Mouse (Mus musculus): ENCODE measurements around the gene Shank2.

Shank2 gene

DNA sequence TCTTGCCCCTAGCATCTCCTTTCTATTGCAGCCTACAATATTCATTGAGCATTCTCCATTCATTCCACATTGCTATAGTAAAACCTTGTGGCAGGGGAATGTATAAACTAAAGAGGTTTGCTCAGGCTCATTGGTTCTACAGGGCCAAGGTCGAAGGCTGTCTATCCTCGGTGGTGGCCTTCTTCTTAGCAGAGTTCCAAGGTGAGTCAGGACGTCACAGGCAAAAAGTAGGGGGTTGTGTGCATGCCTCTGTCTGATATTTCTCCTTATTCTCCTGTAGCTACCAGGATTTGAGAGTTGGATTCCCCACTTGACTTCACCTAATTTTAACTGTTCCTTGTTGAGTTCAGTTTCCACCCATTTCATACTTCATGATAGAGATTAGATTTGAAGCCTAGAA lies 29.9 kb downstream of the Shank2 start:
- no peak for DNase-seq

DNA sequence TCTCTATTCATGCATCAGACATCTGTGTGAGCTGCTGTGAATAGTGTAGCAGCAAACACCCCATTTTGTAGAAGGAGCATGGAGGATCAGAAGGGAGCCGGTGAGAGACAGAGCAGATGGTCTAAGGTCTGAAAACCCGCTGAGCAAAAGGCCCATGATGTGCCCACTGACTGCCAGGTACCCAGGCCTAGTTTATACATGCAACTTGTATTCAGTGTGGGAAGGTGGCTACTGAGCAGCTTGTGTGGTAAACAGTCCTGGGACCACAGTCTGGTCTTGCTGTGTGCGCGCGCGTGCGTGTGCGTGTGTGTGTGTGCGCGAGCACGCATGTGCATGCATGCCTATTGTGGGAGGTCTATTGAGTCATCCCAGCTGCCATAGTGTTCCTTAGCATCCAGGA lies 35.8 kb downstream of the Shank2 start:
- DNase-seq = peak; percentile 20

DNA sequence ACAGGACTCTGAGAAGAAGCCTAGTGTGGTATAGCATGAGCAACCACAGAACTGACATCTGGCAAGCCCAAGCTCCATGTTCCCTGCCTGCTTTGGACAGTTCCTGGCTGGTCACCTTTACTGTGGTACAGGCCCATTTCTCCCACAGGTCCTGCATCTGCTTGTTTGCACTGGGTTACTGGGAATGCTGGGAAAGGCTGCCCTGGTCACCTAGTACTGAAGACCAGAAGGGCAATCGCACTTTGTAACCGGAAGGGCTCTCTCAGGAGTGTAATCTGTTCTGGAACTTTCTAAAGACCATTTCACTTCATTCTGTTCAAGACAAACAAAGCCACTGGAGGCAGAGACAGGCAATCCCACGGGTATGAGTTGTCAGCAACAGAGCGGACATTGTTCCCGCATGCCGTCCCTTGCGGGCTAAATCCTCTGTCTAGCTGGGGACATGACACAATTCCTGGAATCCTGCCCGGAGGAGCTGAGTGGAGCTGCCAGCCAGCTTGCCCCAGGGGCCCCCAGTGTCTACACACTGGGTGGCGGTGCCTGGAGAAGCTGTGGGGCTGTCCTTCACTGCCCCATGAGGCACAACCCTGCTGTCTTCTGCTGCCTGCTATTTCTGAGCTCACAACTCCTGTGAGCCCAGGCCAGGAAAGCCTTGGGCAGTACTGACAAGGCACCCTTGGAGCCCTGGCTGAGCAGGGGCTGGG lies 36.4 kb downstream of the Shank2 start:
- DNase-seq = peak; percentile 74

DNA sequence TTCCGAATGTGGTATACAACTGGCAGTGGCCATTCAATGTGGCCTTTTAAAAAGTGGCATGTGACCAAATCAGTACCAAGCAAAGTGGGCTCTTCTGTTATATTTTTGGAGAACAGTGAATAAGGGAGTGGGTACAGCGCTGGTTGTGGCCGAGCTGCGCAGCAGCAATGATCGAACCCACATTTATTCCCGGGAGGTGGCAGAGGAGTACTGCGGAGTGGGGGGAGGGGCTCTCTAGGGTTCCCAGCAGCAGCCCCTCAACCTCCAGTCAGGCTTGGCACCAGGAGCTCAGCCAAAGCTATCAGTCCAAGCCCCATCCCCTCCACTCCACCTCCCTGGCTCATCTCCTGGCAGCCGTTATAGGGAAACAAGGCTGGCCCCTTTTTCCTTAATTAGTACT lies 37.0 kb downstream of the Shank2 start:
- DNase-seq = no peak

DNA sequence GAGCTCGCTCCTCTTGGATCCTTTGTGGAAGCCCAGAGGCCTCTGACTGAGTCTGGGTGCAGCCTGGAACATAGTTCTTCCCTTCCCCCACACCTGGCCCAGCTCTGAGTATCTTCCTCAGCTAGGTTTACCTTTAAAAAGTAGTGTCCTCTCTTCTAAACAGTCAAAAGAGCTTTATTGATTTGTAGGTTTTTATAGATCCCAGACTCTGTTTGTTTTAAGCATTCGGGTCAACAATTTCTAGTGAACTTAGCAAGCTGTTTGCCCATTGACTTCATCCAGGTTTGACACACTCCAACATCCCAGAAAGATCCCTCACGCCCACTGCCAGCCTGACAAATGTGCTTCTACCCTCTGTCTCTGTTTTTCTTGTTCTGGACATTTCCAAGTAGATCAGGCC lies 38.6 kb downstream of the Shank2 start:
- DNase-seq = no peak

GRCm38 (mm10) chr7:144052076-144052475 lies 50.3 kb downstream of the Shank2 start:
- DNase-seq = no peak

DNA sequence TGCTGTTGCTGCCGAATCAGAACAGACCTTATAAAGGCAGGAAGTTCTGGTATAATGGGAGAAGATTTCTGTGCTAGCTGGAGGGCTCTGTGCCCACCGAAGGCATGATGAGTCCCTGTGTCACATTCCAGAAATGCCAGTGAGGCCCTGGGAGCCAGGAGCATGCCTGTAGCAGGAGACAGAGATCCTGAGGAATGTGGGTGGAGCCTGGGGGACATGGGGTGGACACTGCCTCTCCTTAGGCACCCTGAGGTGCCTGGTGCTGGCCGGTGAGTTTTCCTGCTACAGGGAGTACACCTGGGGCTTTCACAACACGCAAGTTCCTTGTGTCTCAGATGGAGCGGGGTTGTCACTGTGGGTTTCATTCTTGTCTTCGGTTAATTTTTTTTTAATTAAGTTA lies 53.5 kb downstream of the Shank2 start:
- no peak for DNase-seq

DNA sequence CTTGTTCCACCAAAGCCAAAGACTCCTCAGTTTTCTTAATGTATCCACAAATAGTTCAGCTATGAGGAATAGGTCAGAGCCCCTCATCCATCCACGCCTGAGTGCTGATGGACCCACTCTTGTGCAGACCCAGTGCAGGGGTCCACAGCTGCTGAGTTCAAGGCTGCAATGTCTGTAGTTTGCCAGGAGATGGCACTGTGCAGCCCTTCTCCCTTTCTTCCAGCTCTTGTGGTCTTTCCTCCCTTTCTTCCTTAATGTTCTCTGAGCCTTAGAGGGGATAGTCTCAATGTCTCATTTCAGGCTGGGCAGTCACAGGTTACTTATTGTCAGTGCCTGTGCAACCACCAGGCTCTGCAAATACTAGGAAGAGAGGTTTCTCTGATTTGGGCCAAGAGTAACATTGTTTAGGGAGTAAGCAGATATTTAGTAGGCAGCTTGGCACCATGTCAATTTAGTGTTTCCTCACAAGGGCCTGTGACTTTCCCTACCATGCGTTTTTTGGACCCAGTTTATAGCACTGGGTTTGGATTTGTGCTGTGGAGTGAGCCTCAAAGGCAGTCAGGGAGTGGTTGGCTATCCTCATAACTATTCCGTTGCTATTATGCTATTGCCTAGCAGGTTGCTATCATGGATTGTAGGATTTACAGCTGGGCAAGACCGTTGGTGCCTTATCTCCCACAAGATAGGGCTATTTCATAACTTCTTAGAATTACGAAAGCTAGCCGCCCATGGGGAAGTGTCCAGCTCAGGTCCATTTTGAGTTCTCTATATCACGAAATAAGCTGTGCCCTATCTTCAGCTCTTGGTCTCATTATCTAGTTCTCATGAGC lies 54.2 kb downstream of the Shank2 start:
- no peak for DNase-seq

GRCm38 (mm10) chr7:144070162-144070949 lies 68.6 kb downstream of the Shank2 start:
- no peak for DNase-seq

- DNase-seq = peak; percentile 14
Observed at GRCm38 (mm10) chr7:144072219-144072618, 70.5 kb downstream of the Shank2 start.

GRCm38 (mm10) chr7:144072856-144073255 lies 71.1 kb downstream of the Shank2 start:
- DNase-seq = no peak

DNA sequence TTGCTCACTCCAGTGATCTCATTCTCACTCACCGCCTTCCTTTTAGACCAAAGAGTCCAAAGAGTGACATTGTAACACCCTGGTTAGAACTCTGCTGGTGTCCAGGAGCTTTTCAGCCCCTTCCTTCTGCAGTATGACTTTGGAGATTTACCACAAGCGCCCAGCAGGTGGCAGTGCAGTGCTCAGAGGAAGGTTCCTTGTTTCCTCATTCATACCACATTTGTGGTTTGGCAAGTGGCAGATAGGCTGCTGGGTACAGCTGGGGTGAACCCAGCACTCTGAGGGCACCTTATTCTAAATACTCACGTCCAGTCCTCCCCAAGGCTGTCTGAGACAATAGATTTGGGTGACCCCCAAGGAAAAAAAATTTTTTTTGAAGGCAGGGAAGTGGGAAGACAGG lies 73.0 kb downstream of the Shank2 start:
- DNase-seq = peak; percentile 37

DNA sequence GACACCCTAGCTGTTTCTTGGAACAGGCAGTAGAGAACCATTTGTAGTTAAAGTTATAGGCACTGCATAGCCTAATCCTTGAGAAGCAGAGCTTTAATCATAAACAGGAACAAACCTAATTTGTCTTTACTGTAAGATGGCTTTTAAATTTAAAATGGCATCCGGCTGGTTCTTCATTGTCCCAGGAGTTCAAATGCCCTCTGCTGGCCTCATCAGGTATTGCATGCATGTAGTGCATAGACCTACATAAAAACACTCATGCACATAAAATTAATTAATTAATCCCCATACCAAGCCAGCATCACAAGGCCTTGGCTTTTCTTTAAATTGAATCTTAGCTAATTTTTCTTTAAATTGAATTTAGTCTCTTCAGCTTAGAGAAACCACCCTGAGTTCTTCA lies 76.9 kb downstream of the Shank2 start:
- DNase-seq = no peak

GRCm38 (mm10) chr7:144079861-144080260 lies 78.1 kb downstream of the Shank2 start:
- DNase-seq = no peak

GRCm38 (mm10) chr7:144081448-144081847 lies 79.7 kb downstream of the Shank2 start:
- peak; percentile 32 for DNase-seq

DNA sequence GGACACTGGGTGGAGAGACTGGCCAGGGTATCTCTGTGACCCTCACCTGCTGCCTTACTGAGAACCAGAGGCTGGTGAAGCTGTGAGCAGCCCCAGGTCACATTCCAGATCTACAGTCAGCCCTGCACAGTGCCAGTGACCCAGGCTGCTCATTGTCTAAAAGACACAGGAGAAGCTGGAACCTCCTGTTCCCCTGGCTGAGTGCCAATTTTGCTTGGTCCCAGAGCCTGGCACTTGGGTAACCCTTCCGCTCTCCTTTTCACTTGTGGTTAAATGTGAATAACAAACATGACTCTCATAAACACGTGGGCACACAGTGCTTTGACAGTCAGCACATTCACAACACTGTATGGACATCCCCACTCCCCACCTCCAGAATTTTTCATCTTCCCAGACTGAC lies 80.2 kb downstream of the Shank2 start:
- no peak for DNase-seq

DNA sequence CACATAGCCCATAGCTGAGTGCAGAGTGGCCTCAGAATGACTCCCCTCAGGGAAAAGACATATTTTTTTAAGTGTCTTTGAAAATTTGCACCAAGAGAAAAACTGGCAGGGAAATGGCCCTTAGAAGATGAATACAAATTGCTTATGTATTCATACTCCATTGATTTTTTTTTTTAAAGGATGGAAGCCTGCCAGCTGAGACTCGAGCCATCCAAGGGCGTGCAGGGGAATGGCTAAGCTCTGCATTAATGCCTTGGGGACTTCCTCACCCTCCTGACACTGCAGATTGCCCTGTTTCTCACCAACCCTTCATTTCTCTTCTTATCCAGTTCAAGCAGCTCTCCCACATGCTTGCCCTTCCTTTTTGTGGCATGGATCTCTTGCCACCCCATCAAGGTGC lies 85.5 kb downstream of the Shank2 start:
- DNase-seq = no peak

DNA sequence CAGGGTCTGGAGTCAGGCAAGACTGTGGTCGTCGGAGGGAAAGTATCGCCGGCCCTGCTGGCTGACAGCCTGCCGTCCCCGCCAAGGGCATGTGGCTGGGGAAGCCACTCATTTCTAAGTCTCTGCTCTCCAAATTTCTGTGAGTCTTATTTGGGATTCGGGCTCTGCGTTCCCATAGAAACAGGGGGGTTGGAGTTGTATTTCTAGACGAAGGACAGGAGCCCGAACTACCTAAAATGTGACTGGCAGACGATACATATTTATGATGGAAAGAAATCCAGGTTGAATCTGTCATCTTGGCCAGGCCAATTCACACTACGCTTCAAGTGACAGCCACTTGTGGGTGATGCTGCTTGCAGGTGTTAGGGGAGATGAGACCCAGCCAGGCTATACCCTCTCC lies 92.4 kb downstream of the Shank2 start:
- no peak for DNase-seq

DNA sequence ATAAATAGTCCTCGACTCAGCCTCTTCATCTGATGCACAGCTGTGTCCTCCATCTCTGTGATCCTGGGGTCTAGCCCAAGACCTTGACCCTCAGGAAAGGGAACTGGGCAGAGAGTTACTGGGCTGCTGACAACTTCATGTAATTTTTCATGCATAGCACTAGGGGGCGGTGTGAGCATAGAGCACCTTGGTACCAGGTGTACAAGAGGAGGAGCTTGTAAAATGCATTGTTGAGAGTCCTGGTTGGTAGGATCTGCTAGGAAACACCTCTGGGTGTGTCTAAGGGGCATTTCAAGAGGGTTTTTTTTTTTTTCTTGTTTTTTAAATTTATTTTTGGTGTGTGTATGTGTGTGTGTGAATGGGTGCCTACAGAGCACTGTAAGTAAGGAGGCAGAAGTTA lies 95.6 kb downstream of the Shank2 start:
- DNase-seq = no peak

- DNase-seq = no peak
Observed at GRCm38 (mm10) chr7:144102222-144102980, 100.7 kb downstream of the Shank2 start.

DNA sequence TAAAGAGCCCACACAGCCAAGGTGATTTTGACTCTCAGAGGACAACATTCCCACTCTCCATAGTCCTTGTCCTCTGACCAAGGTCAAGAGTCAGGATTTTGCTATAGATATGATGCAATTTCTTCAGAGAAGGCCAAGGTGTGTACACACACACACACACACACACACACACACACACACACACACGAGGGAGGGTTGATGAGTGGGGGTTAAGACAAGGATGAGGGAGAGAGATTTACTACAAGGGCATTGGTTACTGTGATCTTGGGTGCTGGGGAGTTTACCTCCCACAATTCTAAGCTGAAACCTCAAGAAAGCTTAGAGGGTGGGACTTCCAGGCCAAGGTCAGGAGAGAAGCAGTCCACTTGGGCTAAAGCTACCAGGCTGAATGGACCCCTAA lies 104.2 kb downstream of the Shank2 start:
- no peak for DNase-seq

DNA sequence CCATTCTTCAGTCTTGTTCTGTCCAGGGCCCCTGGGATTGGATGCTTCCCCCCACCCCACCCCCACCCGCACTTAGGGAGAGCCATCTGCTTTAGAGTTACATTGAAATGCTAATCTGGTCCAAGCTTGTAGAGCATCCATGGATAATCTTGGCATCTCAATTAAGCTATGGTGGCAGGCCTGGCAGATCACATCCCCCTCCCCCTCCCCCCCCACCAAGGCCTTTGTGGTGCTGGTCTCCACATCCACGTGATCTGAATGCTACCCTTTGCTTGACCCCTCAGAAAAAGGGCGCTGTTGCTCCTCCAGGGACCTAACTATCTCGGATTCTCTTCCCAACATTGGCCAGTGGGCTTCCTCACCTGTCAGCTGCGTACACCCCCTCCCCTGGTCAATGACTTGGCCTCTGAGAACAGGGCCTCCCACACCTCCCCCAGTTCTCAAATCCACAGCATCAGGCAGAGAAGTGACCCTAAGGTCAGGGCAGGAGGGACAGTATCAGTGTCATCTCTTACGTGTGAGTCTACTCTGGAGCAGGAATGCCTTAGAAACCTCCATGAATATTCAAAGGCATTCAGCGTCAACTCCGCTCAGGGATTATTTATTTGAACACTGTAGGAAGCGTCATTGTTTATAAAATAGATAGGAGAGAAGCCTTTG lies 104.8 kb downstream of the Shank2 start:
- DNase-seq = no peak

All from layer of hippocampus, adult 9-11 months (tissue).